Mouse (Mus musculus) kidney, embryonic 16.5 days (tissue): ENCODE results near the gene Ptger3. TPM values are rescaled to one million over a fixed set of nuclear protein-coding genes. Genes with fewer than 3 reads are reported as not detected.

Source experiments
- ATAC-seq: fragments of 200-750 bp; cut with Nextera tagmentation; 2 replicates; pipeline ENCODE4 v1.8.0; 2017; ENCODE audit warnings: moderate TSS enrichment; ENCODE audit not compliant: low FRiP score, low TSS enrichment
- H3K27ac ChIP-seq: fragments of 300-500 bp; sonication (generic); 2 replicates; pipeline ENCODE4 v1.5.1; 2014; ENCODE audit warnings: low read length
- H3K27me3 ChIP-seq: fragments of 300-500 bp; sonication (generic); 2 replicates; pipeline ENCODE4 v1.6.1; 2014; ENCODE audit warnings: low read length, control low read depth, mixed read lengths; ENCODE audit not compliant: insufficient read depth
- H3K36me3 ChIP-seq: fragments of 300-500 bp; sonication (generic); 2 replicates; pipeline ENCODE4 v1.6.1; 2014; ENCODE audit warnings: low read length, control low read depth, mixed read lengths; ENCODE audit not compliant: insufficient read depth
- H3K4me1 ChIP-seq: fragments of 300-500 bp; sonication (generic); 2 replicates; pipeline ENCODE4 v1.6.1; 2014; ENCODE audit warnings: low read length, control low read depth, mixed read lengths; ENCODE audit not compliant: insufficient read depth
- H3K4me2 ChIP-seq: fragments of 300-500 bp; sonication (generic); replicated peaks from 2 replicates; pipeline ENCODE4 v1.6.1; 2014; ENCODE audit warnings: low read depth, low read length
- H3K4me3 ChIP-seq: fragments of 300-500 bp; sonication (generic); 2 replicates; pipeline ENCODE4 v1.5.1; 2014; ENCODE audit warnings: mild to moderate bottlenecking, low read length
- H3K9ac ChIP-seq: fragments of 300-500 bp; sonication (generic); replicated peaks from 2 replicates; pipeline ENCODE4 v1.6.1; 2014; ENCODE audit warnings: low read length
- H3K9me3 ChIP-seq: fragments of 300-500 bp; sonication (generic); 2 replicates; pipeline ENCODE4 v1.6.1; 2016; ENCODE audit warnings: low read length, control low read depth
- WGBS: fragments of 180-500 bp; shearing (Covaris S2); extraction: QIAGEN DNeasy Blood & Tissue Kit; methylation state at CpG from one replicate; pipeline ENCODE4 v1.1.7; 2014; 5-methylcytosine and 5-hydroxymethylcytosine counted together
- microRNA counts: library from miRNA; unstranded; fragments of <30 nt; microRNA quantifications from one replicate; lab custom pipeline; 2016
- microRNA-seq: library from miRNA; unstranded; fragments of <30 nt; microRNA quantifications from one replicate; pipeline ENCODE4, GENCODE M21; 2016
- polyA plus RNA-seq: library from polyadenylated mRNA; unstranded; fragments of >200 nt; fragmentation: Nextera tagmentation; extraction: Ambion mirVana; gene quantifications from 2 replicates; pipeline ENCODE4 v1.2.1, GENCODE M21; 2015

Gene Ptger3
- polyA plus RNA-seq, 1 experiment from 2014 or later, result 7.4 TPM

GRCm38 (mm10) chr3:157686105-157686504 is 119.4 kb downstream of the Ptger3 start:
- H3K4me1 ChIP-seq, result no peaks in the 10 kb centered on the region
- H3K9ac ChIP-seq, result no peak overlapping the region
- H3K9me3 ChIP-seq, result no peaks in the 10 kb centered on the region
- H3K4me2 ChIP-seq, result no peak overlapping the region
- no peak overlapping the region for H3K4me3 ChIP-seq
- H3K27me3 ChIP-seq, result no peaks in the 10 kb centered on the region
- 78% methylated on average over 3 of the region's 3 CpGs for WGBS
- H3K36me3 ChIP-seq, result no peaks in the 10 kb centered on the region
- no peak overlapping the region for H3K27ac ChIP-seq
- ATAC-seq, result no peak

GRCm38 (mm10) chr3:157688419-157689162 is 121.9 kb downstream of the Ptger3 start:
- Histone ChIP-seq H3K27me3 (no peaks in the 10 kb centered on the region), H3K4me3 (no peak overlapping the region), H3K9ac (no peak overlapping the region), H3K9me3 (no peaks in the 10 kb centered on the region), H3K4me2 (no peak overlapping the region), H3K4me1 (no peaks in the 10 kb centered on the region), H3K36me3 (no peaks in the 10 kb centered on the region), H3K27ac (no peak overlapping the region)
- WGBS, result 40% methylated on average over 6 of the region's 6 CpGs
- peak; percentile 89 for ATAC-seq

MicroRNA genes within 50 kb of the gene (microRNA counts, 519-probe panel; counts per million panel counts)
- microRNA mmu-miR-186 (lab: Ali Mortazavi, UCI), result 2,143 counts per million, percentile 55 among the panel's probes with 10 or more counts

Small RNA genes lying within 50 kb of the gene (microRNA-seq; reads per million reads assigned to microRNA genes)
- 381 reads per million, percentile 72 among the genes with 10 or more reads in this experiment for gene Mir186

Other genes with a start within 250 kb of the Ptger3 start
- 88.5 and 92.2 TPM in 2 replicates for gene Zranb2, start 32.7 kb upstream of the Ptger3 start, polyA plus RNA-seq